Mouse (Mus musculus) natural killer cell, adult 2 months (primary cell): ENCODE results near the gene Hsd17b14.

Source experiments
- DNase-seq, 2 experiments: peaks; one replicate each; pipeline ENCODE4 v3.0.0; 2022; ENCODE audit warnings: low spot score in 2 of 2

The Hsd17b14 gene

DNA sequence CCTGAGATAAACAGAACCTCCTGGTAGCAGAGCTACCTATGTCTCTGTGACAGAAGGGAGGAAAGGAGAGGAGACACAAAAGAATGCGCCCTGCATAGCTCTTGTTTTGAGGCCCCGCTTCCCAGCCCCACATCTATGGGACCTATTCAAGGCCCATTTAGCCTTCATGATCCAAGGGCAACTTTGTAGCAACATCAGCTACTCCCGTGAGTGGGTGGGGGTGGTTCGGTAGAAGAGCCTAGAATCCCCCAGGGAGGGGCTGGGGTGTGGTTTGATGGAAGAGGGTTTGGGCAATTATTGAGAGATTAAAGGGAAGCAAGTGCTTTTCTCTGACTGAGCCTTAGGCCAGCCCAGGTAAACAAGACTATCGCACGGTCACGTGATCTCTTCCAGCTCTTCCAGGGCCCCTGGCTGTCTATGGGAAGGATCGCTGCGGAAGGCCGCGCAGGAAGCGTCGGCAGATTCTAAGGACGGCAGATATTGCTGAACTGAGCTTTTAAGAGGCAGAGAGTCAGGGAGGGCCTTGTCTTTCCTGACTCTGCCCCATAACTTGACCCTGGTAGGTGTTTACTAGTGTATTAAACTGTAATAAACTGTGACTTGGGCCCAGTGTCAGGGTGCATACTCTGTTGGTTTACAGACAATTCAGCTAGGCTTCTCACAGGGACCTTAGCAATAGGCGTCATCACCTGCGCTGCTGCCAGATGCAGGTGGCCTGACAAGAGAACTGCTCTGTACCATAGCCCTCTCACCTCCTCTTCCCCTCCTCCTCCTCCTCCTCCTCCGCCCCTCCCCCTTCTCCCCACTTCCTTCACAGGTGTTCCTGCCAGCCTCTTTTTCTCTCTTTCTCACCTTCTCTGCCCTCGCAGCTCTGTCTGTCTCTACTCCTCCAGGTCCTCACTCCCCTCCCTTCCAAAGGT is 44.5 kb downstream of the Hsd17b14 start:
- DNase-seq: no peak

DNA sequence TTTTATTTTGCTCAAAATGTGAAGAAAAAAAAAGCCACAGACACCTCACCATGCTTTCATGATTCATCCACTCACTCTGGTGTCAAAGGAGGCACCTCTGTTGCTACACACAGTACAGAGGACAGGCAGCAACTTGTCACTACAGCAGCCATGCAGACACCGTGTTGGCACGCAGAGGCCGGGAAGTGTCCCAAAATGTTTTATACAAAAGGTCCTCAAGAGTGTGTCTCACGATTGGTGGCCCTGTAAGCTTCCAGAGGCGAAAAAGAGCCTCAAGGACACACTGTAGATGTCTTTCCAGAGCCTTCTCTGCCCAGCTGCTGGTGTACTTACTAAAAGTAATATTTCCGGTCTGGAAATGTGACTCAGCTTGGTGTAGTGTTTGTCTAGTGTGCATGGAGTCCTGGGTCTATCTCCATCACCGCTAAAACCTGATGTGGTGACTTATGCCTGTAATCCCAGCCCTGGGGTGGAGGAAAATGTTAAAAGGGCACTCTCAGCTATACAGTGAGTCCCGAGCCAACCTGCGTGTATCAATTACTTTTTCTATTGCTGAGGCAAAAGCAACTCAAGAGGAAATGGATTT is 51.1 kb downstream of the Hsd17b14 start:
- DNase-seq: no peak

DNA sequence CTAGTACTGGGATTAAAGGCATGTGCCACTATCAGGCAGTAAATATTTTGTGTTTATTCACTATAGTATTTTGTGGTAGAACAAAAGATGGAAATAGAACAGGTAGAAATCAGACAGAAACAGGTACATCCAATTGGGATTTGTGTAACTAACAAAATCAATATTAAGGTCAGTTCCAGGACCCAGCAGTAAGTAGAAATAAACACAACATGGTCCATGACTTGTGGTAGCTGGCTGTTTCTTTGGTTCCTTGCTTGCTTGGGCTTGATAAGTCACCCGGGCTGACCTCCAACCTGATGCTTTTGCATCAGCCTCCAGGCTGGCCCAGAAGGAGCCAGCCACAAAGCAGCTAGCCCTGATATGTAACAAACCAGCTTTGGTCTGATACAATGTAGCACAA is 54.8 kb downstream of the Hsd17b14 start:
- DNase-seq: no peak

DNA sequence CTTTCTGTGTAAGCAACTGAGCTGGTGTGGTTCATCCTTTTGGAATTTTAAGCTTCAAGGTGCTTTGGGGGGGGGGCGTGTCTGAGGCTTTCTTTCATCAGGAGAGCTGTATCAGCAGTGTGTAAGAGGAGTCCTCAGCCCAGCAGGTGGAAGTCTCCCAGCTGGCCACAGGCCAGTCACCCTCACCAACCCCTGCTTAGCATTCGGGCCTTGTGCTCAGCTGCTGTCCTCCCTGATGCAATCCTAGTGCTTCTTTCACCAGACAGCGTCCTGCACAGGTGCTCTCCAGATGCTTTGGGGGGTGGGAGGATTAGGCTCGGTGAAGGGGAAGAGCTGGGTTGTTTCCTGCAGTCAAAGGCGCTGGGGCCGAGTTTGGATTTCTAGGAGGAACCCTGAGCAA is 61.6 kb downstream of the Hsd17b14 start:
- no peak for DNase-seq

DNA sequence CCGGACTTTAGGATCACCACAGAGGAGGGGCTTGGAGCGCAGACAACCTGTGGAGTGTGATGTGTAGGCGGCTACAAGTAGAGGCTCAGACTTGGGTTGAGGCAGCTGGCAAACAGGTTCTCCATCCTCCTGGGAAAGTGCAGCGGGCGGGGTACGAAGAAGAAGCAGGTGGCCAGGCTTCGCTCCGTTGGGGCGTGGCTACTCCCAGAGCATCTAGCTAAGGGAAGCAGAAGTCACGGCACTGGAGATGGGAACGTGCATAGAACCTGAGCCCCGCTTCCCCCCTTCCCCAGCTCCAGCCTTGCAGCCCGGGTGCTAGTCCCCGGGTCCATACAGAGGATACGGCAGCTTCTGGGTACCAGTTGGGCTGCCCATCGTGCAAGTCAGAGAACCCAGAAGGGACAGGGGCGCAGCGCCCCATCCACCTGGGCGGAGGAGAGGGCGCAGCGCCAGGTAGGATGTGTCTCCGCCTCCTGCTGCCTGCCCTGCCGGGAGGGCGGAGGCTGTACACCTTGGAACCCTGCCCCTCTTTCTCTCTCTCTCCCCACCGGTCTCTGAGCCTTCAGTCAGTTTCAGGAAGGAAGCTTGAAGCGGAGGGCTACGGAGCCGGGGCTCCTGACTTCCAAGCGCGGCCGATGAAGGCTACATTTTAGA is 62.5 kb downstream of the Hsd17b14 start, which contains the start of gene Fut1:
TSS of gene Fut1 (plus strand) at position 248 of the 654 bp plus-strand sequence.
- no peak for DNase-seq
